Mouse (Mus musculus): Measurements from ENCODE around the gene Abat. TPM values are rescaled to one million over a fixed set of nuclear protein-coding genes. Genes with fewer than 3 reads are reported as not detected.

Abat gene
- polyA plus RNA-seq, 1 experiment, result 9.5 TPM

- Histone ChIP-seq H3K4me3 (ENCODE audit: control insufficient read depth, insufficient read depth, low read length) (no peak overlapping the region), H3K36me3 (ENCODE audit: control insufficient read depth, insufficient read depth, low read length) (no peaks in the 10 kb centered on the region), H3K27ac (ENCODE audit: control insufficient read depth, insufficient read depth, low read length) (no peak overlapping the region), H3K27me3 (ENCODE audit: control insufficient read depth, insufficient read depth, low read length) (no peaks in the 10 kb centered on the region), H3K4me1 (replicated peaks; ENCODE audit: control insufficient read depth, insufficient read depth, low read length) (peaks cover 10% of the 10 kb centered on the region)
- no peak for TF ChIP-seq CTCF (IDR thresholded peaks at IDR 0.05; ENCODE audit: borderline replicate concordance, control insufficient read depth, extremely low read depth, insufficient read depth, low read length, poor library complexity)
- TF ChIP-seq POLR2A (IDR thresholded peaks at IDR 0.05; ENCODE audit: control insufficient read depth, extremely low read depth, insufficient read depth, low read length, poor library complexity), result no peak
- no peak for DNase-seq
- WGBS, result 83% methylated on average over 7 of the region's 7 CpGs
Observed at GRCm38 (mm10) chr16:8525877-8526276, 12.6 kb downstream of the Abat start.

- WGBS, result 90% methylated on average over 1 of the region's 1 CpGs
- H3K27me3 ChIP-seq (ENCODE audit: control insufficient read depth, insufficient read depth, low read length), result no peaks in the 10 kb centered on the region
- DNase-seq, result no peak
- no peak overlapping the region for H3K27ac ChIP-seq (ENCODE audit: control insufficient read depth, insufficient read depth, low read length)
- H3K4me3 ChIP-seq (ENCODE audit: control insufficient read depth, insufficient read depth, low read length), result no peak overlapping the region
- peaks cover 10% of the 10 kb centered on the region for H3K4me1 ChIP-seq (replicated peaks; ENCODE audit: control insufficient read depth, insufficient read depth, low read length)
- no peak for TF ChIP-seq POLR2A (IDR thresholded peaks at IDR 0.05; ENCODE audit: control insufficient read depth, extremely low read depth, insufficient read depth, low read length, poor library complexity)
- no peak for TF ChIP-seq CTCF (IDR thresholded peaks at IDR 0.05; ENCODE audit: borderline replicate concordance, control insufficient read depth, extremely low read depth, insufficient read depth, low read length, poor library complexity)
- H3K36me3 ChIP-seq (ENCODE audit: control insufficient read depth, insufficient read depth, low read length), result no peaks in the 10 kb centered on the region
Observed at GRCm38 (mm10) chr16:8529389-8529788, 16.2 kb downstream of the Abat start.

GRCm38 (mm10) chr16:8530018-8530417, 16.8 kb downstream of the Abat start:
- H3K36me3 ChIP-seq (ENCODE audit: control insufficient read depth, insufficient read depth, low read length), result no peaks in the 10 kb centered on the region
- no peak for TF ChIP-seq CTCF (IDR thresholded peaks at IDR 0.05; ENCODE audit: borderline replicate concordance, control insufficient read depth, extremely low read depth, insufficient read depth, low read length, poor library complexity)
- no peak for TF ChIP-seq POLR2A (IDR thresholded peaks at IDR 0.05; ENCODE audit: control insufficient read depth, extremely low read depth, insufficient read depth, low read length, poor library complexity)
- 64% methylated on average over 14 of the region's 14 CpGs for WGBS
- peaks cover 10% of the 10 kb centered on the region for H3K4me1 ChIP-seq (replicated peaks; ENCODE audit: control insufficient read depth, insufficient read depth, low read length)
- no peak overlapping the region for H3K27ac ChIP-seq (ENCODE audit: control insufficient read depth, insufficient read depth, low read length)
- H3K4me3 ChIP-seq (ENCODE audit: control insufficient read depth, insufficient read depth, low read length), result no peak overlapping the region
- DNase-seq, result peak; percentile 9
- no peaks in the 10 kb centered on the region for H3K27me3 ChIP-seq (ENCODE audit: control insufficient read depth, insufficient read depth, low read length)

- Histone ChIP-seq H3K27ac (ENCODE audit: control insufficient read depth, insufficient read depth, low read length) (no peak overlapping the region), H3K4me3 (ENCODE audit: control insufficient read depth, insufficient read depth, low read length) (no peak overlapping the region), H3K27me3 (ENCODE audit: control insufficient read depth, insufficient read depth, low read length) (no peaks in the 10 kb centered on the region), H3K36me3 (ENCODE audit: control insufficient read depth, insufficient read depth, low read length) (no peaks in the 10 kb centered on the region), H3K4me1 (replicated peaks; ENCODE audit: control insufficient read depth, insufficient read depth, low read length) (peaks cover 10% of the 10 kb centered on the region)
- TF ChIP-seq CTCF (IDR thresholded peaks at IDR 0.05; ENCODE audit: borderline replicate concordance, control insufficient read depth, extremely low read depth, insufficient read depth, low read length, poor library complexity) (no peak), POLR2A (IDR thresholded peaks at IDR 0.05; ENCODE audit: control insufficient read depth, extremely low read depth, insufficient read depth, low read length, poor library complexity) (no peak)
- no peak for DNase-seq
- 88% methylated on average over 9 of the region's 9 CpGs for WGBS
Observed at GRCm38 (mm10) chr16:8532461-8532860, 19.2 kb downstream of the Abat start.

- WGBS, result 74% methylated on average over 7 of the region's 7 CpGs
- no peak for DNase-seq
- no peak overlapping the region for H3K27ac ChIP-seq (ENCODE audit: control insufficient read depth, insufficient read depth, low read length)
Observed at GRCm38 (mm10) chr16:8532894-8533293, 19.7 kb downstream of the Abat start.

GRCm38 (mm10) chr16:8533477-8533876, 20.2 kb downstream of the Abat start:
- Histone ChIP-seq H3K4me3 (ENCODE audit: control insufficient read depth, insufficient read depth, low read length) (no peak overlapping the region), H3K36me3 (ENCODE audit: control insufficient read depth, insufficient read depth, low read length) (no peaks in the 10 kb centered on the region), H3K4me1 (replicated peaks; ENCODE audit: control insufficient read depth, insufficient read depth, low read length) (peaks cover 10% of the 10 kb centered on the region), H3K27ac (ENCODE audit: control insufficient read depth, insufficient read depth, low read length) (no peak overlapping the region), H3K27me3 (ENCODE audit: control insufficient read depth, insufficient read depth, low read length) (no peaks in the 10 kb centered on the region)
- no peak for TF ChIP-seq CTCF (IDR thresholded peaks at IDR 0.05; ENCODE audit: borderline replicate concordance, control insufficient read depth, extremely low read depth, insufficient read depth, low read length, poor library complexity)
- 88% methylated on average over 6 of the region's 6 CpGs for WGBS
- no peak for DNase-seq

More at GRCm38 (mm10) chr16:8532894-8533293, 19.7 kb downstream of the Abat start:
- Histone ChIP-seq H3K4me1 (replicated peaks; ENCODE audit: control insufficient read depth, insufficient read depth, low read length) (peaks cover 10% of the 10 kb centered on the region), H3K27me3 (ENCODE audit: control insufficient read depth, insufficient read depth, low read length) (no peaks in the 10 kb centered on the region), H3K4me3 (ENCODE audit: control insufficient read depth, insufficient read depth, low read length) (no peak overlapping the region), H3K36me3 (ENCODE audit: control insufficient read depth, insufficient read depth, low read length) (no peaks in the 10 kb centered on the region)
- TF ChIP-seq CTCF (IDR thresholded peaks at IDR 0.05; ENCODE audit: borderline replicate concordance, control insufficient read depth, extremely low read depth, insufficient read depth, low read length, poor library complexity) (no peak), POLR2A (IDR thresholded peaks at IDR 0.05; ENCODE audit: control insufficient read depth, extremely low read depth, insufficient read depth, low read length, poor library complexity) (no peak)

Measured in thymus, adult 2 months (tissue).